Mouse (Mus musculus): ENCODE data around the gene Nlrc3. TPM values are rescaled to one million over a fixed set of nuclear protein-coding genes. Genes with fewer than 3 reads are reported as not detected.

Nlrc3 gene
- 108 TPM for total RNA-seq (2023)

GRCm38 (mm10) chr16:3976251-3976671 lies at the start of gene Nlrc3:
TSS of gene Nlrc3 (minus strand) at chr16:3976632.

GRCm38 (mm10) chr16:4003489-4004398 lies 27.3 kb upstream of the Nlrc3 start, which contains the start of gene Slx4:
TSS of gene Slx4 (minus strand) at chr16:4003770.

DNA sequence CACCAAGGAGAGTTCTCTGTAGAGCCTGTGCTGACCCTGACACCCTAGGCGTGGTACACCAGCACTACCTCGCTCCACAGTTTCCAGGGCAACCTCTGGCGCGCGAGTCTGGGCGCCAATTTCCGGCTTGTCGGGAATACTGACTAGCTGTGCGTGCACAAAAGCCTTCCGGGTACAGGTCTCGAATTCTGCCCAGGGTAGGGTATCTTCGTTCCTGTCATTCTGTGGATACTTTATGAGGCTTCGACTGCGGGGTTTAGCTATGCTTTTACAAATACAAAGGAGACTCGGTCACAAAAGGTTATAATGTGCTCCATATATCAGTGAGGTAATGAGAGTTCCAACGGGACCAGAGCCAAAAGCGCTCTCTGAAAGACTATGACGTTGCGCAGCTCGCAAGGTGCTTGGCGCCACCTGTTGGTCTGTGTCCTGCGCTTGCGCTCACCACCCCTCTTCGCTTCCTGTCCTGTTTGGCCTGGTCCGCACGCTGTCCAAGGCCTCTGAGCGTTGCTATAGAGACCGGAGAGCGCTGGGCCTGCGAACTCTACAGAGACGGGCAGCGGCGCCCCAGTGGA lies 67.8 kb downstream of the Nlrc3 start, which contains the start of the genes 1700037C18Rik and Cluap1:
1700037C18Rik (minus strand) TSS at position 153 of the 575 bp plus-strand sequence.
Cluap1 (plus strand) TSS at position 265 of the 575 bp plus-strand sequence.

Other genes with a start within 250 kb of the Nlrc3 start
- 47.2 TPM for gene Zfp263, start 232.5 kb downstream of the Nlrc3 start, total RNA-seq (2023)
- not detected for gene Olfr15, start 145.8 kb downstream of the Nlrc3 start, total RNA-seq (2023)
- gene Zfp174, start 129.4 kb downstream of the Nlrc3 start, total RNA-seq (2023): 0.46 TPM
- 77.1 TPM for gene Naa60, start 104.3 kb downstream of the Nlrc3 start, total RNA-seq (2023)
- gene Zfp597, start 92.1 kb downstream of the Nlrc3 start, total RNA-seq (2023): 27.0 TPM
- not detected for gene Gm20695, start 92.0 kb downstream of the Nlrc3 start, total RNA-seq (2023)
- 5.6 TPM for gene 1700037C18Rik, start 67.9 kb downstream of the Nlrc3 start, total RNA-seq (2023)
- 24.6 TPM for gene Cluap1, start 67.8 kb downstream of the Nlrc3 start, total RNA-seq (2023)
- gene Slx4, start 27.1 kb upstream of the Nlrc3 start, total RNA-seq (2023): 86.6 TPM
- not detected for gene Dnase1, start 60.3 kb upstream of the Nlrc3 start, total RNA-seq (2023)
- gene Trap1, start 101.2 kb upstream of the Nlrc3 start, total RNA-seq (2023): 77.5 TPM
- 140 TPM for gene Crebbp, start 237.4 kb upstream of the Nlrc3 start, total RNA-seq (2023)

All from CD8-positive naive resting alpha-beta T cell, adult 57 days (primary cell).